Mouse (Mus musculus) kidney, embryonic 16.5 days (tissue): ENCODE results near the gene Cyb561. TPM values are rescaled to one million over a fixed set of nuclear protein-coding genes. Genes with fewer than 3 reads are reported as not detected.

ENCODE experiments used
- ATAC-seq: fragments of 200-750 bp; cut with Nextera tagmentation; 2 replicates; pipeline ENCODE4 v1.8.0; 2017; ENCODE audit warnings: moderate TSS enrichment; ENCODE audit not compliant: low FRiP score, low TSS enrichment
- H3K27ac ChIP-seq: fragments of 300-500 bp; sonication (generic); 2 replicates; pipeline ENCODE4 v1.5.1; 2014; ENCODE audit warnings: low read length
- H3K27me3 ChIP-seq: fragments of 300-500 bp; sonication (generic); 2 replicates; pipeline ENCODE4 v1.6.1; 2014; ENCODE audit warnings: low read length, control low read depth, mixed read lengths; ENCODE audit not compliant: insufficient read depth
- H3K36me3 ChIP-seq: fragments of 300-500 bp; sonication (generic); 2 replicates; pipeline ENCODE4 v1.6.1; 2014; ENCODE audit warnings: low read length, control low read depth, mixed read lengths; ENCODE audit not compliant: insufficient read depth
- H3K4me1 ChIP-seq: fragments of 300-500 bp; sonication (generic); 2 replicates; pipeline ENCODE4 v1.6.1; 2014; ENCODE audit warnings: low read length, control low read depth, mixed read lengths; ENCODE audit not compliant: insufficient read depth
- H3K4me2 ChIP-seq: fragments of 300-500 bp; sonication (generic); replicated peaks from 2 replicates; pipeline ENCODE4 v1.6.1; 2014; ENCODE audit warnings: low read depth, low read length
- H3K4me3 ChIP-seq: fragments of 300-500 bp; sonication (generic); 2 replicates; pipeline ENCODE4 v1.5.1; 2014; ENCODE audit warnings: mild to moderate bottlenecking, low read length
- H3K9ac ChIP-seq: fragments of 300-500 bp; sonication (generic); replicated peaks from 2 replicates; pipeline ENCODE4 v1.6.1; 2014; ENCODE audit warnings: low read length
- H3K9me3 ChIP-seq: fragments of 300-500 bp; sonication (generic); 2 replicates; pipeline ENCODE4 v1.6.1; 2016; ENCODE audit warnings: low read length, control low read depth
- WGBS: fragments of 180-500 bp; shearing (Covaris S2); extraction: QIAGEN DNeasy Blood & Tissue Kit; methylation state at CpG from one replicate; pipeline ENCODE4 v1.1.7; 2014; 5-methylcytosine and 5-hydroxymethylcytosine counted together
- polyA plus RNA-seq: library from polyadenylated mRNA; unstranded; fragments of >200 nt; fragmentation: Nextera tagmentation; extraction: Ambion mirVana; gene quantifications from 2 replicates; pipeline ENCODE4 v1.2.1, GENCODE M21; 2015

The Cyb561 gene
- polyA plus RNA-seq, 1 experiment from 2014 or later = 33.9 TPM

DNA sequence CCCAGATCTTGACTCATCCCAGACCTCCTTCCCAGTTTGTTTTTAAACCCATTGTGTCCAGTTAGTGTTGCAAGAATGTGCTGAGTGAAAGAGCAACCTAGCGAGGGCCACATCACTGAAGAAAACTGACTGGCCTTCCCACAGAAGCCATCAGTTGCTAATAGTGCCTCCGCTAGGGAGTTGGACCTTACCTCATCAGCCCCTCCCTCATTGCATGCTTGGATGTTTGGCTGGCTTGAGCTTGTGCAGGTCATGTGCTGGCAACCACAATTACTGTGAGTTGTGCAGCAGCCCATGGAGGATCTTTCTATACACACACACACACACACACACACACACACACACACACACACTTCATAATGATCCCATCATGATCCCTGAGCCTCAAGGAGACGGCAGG lies 21.8 kb downstream of the Cyb561 start:
- H3K27me3 ChIP-seq = no peaks in the 10 kb centered on the region
- H3K4me1 ChIP-seq = no peaks in the 10 kb centered on the region
- H3K27ac ChIP-seq = no peak overlapping the region
- H3K9me3 ChIP-seq = no peaks in the 10 kb centered on the region
- H3K36me3 ChIP-seq = no peaks in the 10 kb centered on the region
- WGBS = 70% methylated on average over 3 of the region's 3 CpGs
- H3K4me2 ChIP-seq = no peak overlapping the region
- ATAC-seq = no peak
- no peak overlapping the region for H3K9ac ChIP-seq
- no peak overlapping the region for H3K4me3 ChIP-seq

DNA sequence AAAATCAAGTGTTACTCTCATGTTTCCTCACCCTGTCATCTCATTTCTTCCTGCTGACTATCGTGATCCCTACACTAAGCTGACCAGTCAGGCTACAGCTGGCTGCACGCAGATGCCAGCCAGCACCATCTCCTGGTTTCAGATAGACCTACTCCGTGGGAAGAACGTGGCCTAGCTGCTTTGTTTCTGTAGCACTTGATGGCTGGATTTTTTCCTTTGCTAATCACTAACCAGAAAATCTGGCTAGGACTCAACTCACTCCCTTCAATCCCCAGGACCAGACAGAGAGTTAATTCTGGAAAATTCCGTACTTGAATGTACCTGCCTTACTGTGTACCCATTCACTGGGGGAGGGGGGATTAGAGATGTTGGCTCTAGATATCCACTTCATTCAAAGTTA lies 25.0 kb downstream of the Cyb561 start:
- H3K27me3 ChIP-seq = no peaks in the 10 kb centered on the region
- no peak overlapping the region for H3K27ac ChIP-seq
- H3K36me3 ChIP-seq = peaks cover 4% of the 10 kb centered on the region; the same call in 1 of the 2 replicates
- no peaks in the 10 kb centered on the region for H3K4me1 ChIP-seq
- H3K4me2 ChIP-seq = no peak overlapping the region
- WGBS = 59% methylated on average over 5 of the region's 5 CpGs
- no peak overlapping the region for H3K9ac ChIP-seq
- no peak for ATAC-seq
- no peaks in the 10 kb centered on the region for H3K9me3 ChIP-seq
- no peak overlapping the region for H3K4me3 ChIP-seq

DNA sequence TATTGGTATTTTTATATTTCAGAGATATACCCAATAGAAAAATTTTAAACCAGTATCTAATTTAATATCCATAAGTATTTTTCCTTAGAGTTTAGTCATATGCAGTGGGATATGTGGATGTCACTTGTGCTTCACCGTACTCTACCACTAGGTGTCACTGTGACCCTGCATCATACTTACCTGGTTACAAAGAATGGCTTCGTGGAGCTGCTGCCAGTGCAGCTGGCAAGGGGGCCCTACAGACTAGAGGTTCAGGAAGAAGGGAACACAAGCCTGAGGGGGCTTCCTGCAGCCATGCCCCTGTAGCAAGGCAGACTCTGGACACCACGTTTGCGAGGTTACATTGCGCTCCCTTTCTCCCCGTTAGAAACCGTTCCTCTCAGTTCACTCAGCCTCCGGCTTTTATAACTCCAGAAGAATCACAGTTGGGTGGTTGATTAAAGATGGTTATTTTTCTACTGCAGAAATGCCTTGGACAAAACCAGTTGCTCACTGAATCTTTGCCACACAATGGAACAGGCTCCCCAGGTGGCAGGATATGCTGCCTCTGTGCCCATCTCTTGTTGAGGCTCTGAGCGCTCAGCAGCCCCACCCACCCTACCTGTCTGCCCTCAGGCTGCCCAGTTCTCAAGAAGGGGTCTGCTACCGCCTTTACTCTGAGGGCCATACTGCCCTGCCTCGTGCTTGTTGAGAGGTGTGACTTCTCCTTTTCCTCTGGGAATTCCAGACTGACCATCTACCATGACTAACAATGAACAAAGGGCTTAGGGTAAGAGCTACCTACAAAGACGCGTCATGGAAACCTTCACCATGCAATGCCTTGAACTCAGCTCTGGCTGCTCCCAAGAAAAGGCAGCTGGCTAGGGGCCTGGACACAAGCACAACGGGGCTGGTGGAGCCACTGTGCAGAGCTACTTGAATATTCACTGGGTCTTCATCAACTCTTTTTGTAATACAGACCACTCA lies 25.8 kb downstream of the Cyb561 start:
- Histone ChIP-seq H3K9me3 (no peaks in the 10 kb centered on the region), H3K27me3 (no peaks in the 10 kb centered on the region), H3K4me2 (no peak overlapping the region), H3K9ac (no peak overlapping the region), H3K4me3 (no peak overlapping the region), H3K4me1 (no peaks in the 10 kb centered on the region), H3K36me3 (peaks cover 10% of the 10 kb centered on the region), H3K27ac (no peak overlapping the region)
- WGBS = 51% methylated on average over 14 of the region's 14 CpGs
- peak; percentile 70 for ATAC-seq

DNA sequence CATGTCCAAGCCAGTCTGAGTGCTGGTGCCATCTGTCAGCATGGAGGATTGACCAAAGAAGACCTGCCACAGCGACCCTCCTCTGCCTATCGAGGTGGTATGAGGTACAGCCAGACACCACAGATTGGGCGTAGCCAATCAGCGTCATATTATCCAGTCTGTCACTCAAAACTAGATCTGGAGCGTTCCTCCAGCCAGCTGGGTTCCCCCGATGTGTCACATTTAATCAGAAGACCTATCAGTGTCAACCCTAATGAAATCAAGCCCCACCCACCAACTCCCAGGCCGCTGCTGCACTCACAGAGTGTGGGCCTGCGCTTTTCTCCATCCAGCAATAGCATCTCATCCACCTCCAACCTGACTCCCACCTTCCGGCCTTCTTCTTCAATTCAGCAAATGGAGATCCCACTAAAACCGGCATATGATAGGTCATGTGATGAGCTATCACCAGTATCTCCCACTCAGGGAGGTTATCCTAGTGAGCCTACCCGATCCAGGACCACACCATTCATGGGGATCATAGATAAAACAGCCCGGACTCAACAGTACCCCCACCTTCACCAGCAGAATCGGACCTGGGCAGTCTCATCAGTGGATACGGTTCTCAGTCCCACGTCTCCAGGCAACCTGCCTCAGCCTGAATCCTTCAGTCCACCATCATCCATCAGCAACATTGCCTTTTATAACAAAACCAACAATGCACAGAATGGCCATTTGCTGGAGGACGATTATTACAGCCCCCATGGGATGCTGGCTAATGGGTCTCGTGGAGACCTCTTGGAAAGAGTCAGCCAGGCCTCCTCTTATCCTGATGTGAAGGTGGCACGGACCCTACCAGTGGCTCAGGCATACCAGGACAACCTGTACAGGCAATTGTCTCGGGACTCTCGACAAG lies 30.1 kb downstream of the Cyb561 start:
- 88% methylated on average over 20 of the region's 20 CpGs for WGBS

DNA sequence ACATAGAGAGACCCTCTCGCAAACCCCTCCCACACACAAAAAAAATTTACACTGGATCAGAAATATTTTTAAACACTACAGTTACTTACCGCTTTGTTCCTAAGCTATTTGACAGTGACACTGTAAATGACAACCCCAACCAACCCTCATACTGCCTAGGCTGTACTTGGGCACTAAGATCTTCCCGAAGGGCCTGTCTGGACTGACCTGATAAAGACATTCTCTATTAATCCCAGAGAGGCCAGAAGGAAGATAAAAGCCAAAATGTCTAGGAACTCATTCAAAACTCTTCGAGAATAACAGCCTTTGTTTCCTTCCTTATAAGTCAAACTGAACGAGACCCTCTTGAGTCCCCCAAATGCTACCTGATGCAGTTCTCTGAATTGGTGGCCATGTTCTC lies 31.9 kb downstream of the Cyb561 start:
- no peaks in the 10 kb centered on the region for H3K9me3 ChIP-seq
- WGBS = 96% methylated on average over 5 of the region's 5 CpGs
- no peak for ATAC-seq
- H3K4me1 ChIP-seq = no peaks in the 10 kb centered on the region
- peaks cover 26% of the 10 kb centered on the region for H3K36me3 ChIP-seq
- H3K9ac ChIP-seq = no peak overlapping the region
- no peak overlapping the region for H3K27ac ChIP-seq
- no peak overlapping the region for H3K4me3 ChIP-seq
- H3K27me3 ChIP-seq = no peaks in the 10 kb centered on the region
- no peak overlapping the region for H3K4me2 ChIP-seq

More for the DNA sequence above, 30.1 kb downstream of the Cyb561 start:
- ATAC-seq = no peak
- Histone ChIP-seq H3K9ac (no peak overlapping the region), H3K4me1 (no peaks in the 10 kb centered on the region), H3K36me3 (peaks cover 26% of the 10 kb centered on the region), H3K4me2 (no peak overlapping the region), H3K9me3 (no peaks in the 10 kb centered on the region), H3K4me3 (no peak overlapping the region), H3K27me3 (no peaks in the 10 kb centered on the region), H3K27ac (no peak overlapping the region)

DNA sequence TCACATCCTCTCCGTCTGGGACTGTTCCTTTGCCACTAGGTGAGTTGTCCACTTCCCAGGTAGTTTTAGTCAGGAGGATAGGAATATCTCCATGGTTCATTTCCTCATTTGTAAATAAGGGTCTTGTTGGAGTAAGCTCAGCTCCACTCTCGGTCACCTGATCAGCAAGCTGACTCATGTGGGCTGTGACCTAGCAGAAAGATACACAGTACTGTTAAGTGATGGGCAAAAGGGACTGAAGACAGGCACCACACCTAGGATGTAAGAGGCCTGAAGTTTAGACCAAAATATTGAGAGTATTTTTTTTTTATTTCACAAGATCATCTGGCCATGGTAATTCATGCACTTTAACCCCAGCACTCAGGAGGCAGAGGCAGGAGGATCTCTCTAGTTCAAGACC lies 32.3 kb downstream of the Cyb561 start:
- no peak overlapping the region for H3K4me3 ChIP-seq
- H3K4me2 ChIP-seq = no peak overlapping the region
- H3K27ac ChIP-seq = no peak overlapping the region
- H3K9me3 ChIP-seq = no peaks in the 10 kb centered on the region
- no peaks in the 10 kb centered on the region for H3K27me3 ChIP-seq
- no peak for ATAC-seq
- H3K9ac ChIP-seq = no peak overlapping the region
- H3K4me1 ChIP-seq = no peaks in the 10 kb centered on the region
- H3K36me3 ChIP-seq = peaks cover 26% of the 10 kb centered on the region
- WGBS = 89% methylated on average over 2 of the region's 2 CpGs

DNA sequence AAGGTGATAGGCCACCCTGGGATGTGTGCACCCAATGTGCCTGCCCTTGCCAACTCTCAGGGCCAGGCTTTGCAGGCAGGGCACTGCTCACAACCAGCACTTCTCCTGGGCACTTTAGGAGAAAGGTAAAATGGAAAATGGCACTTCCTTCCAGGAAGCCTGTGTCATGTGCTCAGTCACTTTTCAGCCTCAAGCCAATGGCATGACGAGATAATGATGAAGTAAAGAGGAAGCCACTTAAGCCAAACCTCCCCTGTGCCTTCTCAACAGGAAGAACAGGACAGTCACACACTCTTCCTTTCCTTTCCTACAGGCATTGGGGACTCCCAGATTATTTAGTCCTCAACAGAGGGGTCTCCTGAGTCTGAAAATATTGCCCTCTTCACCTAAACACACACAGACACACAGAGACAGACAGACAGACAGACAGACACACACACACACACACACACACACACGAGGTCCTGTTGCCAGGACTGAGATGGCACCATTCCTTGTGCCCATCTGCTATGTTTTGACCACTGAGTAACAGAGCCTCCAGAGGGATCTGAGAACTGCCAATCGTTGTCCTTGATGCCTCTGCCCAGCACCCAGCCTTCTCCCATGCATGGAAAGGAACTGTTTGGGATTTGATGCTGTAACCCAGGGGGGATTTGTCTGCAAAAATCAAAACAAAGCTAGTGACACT lies 32.9 kb downstream of the Cyb561 start:
- H3K4me3 ChIP-seq = no peak overlapping the region
- H3K36me3 ChIP-seq = peaks cover 26% of the 10 kb centered on the region
- WGBS = 76% methylated on average over 3 of the region's 3 CpGs
- no peak overlapping the region for H3K4me2 ChIP-seq
- no peaks in the 10 kb centered on the region for H3K27me3 ChIP-seq
- no peak for ATAC-seq
- H3K9ac ChIP-seq = no peak overlapping the region
- H3K4me1 ChIP-seq = no peaks in the 10 kb centered on the region
- H3K27ac ChIP-seq = no peak overlapping the region
- H3K9me3 ChIP-seq = no peaks in the 10 kb centered on the region

DNA sequence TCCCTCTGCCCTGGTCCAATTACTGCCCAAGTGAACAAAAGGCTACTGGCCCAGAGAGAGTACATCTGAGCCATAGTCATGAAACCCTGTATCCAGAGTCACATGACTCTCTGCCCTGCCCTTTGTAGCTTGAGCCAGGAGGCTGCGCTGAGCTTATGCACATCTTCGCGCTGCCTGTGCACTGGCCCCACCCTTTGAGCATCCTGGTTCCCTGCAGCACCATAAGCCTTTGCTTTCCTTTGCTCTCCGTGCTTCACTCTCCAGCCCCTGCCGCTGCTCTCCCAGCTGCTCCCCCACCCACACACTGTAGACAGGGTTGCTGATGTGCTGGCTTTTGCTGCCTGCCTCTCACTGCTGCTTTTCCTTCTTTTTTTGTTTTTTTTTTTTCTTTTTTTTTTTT lies 39.6 kb downstream of the Cyb561 start:
- Histone ChIP-seq H3K4me2 (no peak overlapping the region), H3K4me1 (no peaks in the 10 kb centered on the region), H3K36me3 (peaks cover 8% of the 10 kb centered on the region; the same call in 1 of the 2 replicates), H3K9ac (no peak overlapping the region), H3K4me3 (no peak overlapping the region), H3K9me3 (no peaks in the 10 kb centered on the region), H3K27me3 (no peaks in the 10 kb centered on the region), H3K27ac (no peak overlapping the region)
- WGBS = 41% methylated on average over 5 of the region's 5 CpGs
- ATAC-seq = no peak

DNA sequence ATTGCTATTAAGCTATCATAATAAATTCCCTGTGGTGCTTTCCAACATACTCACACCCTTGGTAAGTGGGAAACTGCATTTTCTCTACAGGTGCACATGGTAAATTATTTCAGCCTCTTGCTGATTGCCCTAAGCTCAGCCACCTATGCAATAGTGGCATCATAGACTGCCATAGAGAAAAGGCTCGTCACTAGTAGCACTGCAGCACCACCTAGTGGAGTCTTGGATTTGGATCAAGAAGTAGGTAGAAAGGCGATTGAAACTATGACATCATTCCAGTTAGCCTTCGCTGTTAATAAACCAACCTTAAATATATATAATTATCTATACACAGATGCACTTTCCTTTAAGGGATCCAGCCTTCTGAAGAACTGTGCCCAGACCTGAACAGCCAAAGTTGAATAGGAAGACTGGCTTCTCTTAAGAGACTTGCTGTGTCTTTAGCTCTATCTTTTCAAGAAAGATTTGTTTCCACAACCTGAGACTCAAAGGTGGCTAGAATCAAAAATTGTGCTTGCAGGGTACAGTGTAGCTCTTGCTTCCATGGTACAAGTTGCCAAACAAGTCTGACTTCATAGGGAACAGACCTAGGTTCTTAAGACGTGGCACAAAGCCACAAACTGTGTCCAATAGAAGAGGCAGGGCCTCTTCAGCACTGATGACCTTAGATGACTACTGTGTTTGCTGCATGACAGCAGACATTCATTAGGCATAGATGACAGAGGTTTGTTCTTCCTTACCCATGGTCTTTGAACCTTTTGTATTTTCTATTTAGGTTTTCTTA lies 41.4 kb downstream of the Cyb561 start:
- no peaks in the 10 kb centered on the region for H3K4me1 ChIP-seq
- ATAC-seq = no peak
- no peaks in the 10 kb centered on the region for H3K9me3 ChIP-seq
- H3K4me2 ChIP-seq = no peak overlapping the region
- H3K27me3 ChIP-seq = no peaks in the 10 kb centered on the region
- no peak overlapping the region for H3K9ac ChIP-seq
- no peak overlapping the region for H3K4me3 ChIP-seq
- 28% methylated on average over 4 of the region's 4 CpGs for WGBS
- H3K36me3 ChIP-seq = peaks cover 8% of the 10 kb centered on the region; the same call in 1 of the 2 replicates
- no peak overlapping the region for H3K27ac ChIP-seq
